Mouse (Mus musculus) liver, embryonic 16.5 days (tissue): ENCODE results near the gene Cavin4. TPM values are rescaled to one million over a fixed set of nuclear protein-coding genes. Genes with fewer than 3 reads are reported as not detected.
"Not testable (repeated sequence)": the region's sequence is repeated elsewhere in the genome, so short reads cannot be mapped to it uniquely, and the experiment has no call there.

Experiments used
- ATAC-seq: fragments of 200-750 bp; cut with Nextera tagmentation; 2 replicates; pipeline ENCODE4 v1.8.0; 2017; ENCODE audit warnings: low read depth, mild to moderate bottlenecking, moderate number of reproducible peaks, moderate library complexity
- H3K27ac ChIP-seq: fragments of 300-500 bp; sonication (generic); 2 replicates; pipeline ENCODE4 v1.5.1; 2014; ENCODE audit warnings: mild to moderate bottlenecking, low read length
- H3K27me3 ChIP-seq: fragments of 300-500 bp; sonication (generic); 2 replicates; pipeline ENCODE4 v1.6.1; 2014; ENCODE audit warnings: low read depth, low read length, mixed read lengths; ENCODE audit not compliant: control insufficient read depth, insufficient read depth
- H3K36me3 ChIP-seq: fragments of 300-500 bp; sonication (generic); 2 replicates; pipeline ENCODE4 v1.6.1; 2014; ENCODE audit warnings: mild to moderate bottlenecking; ENCODE audit not compliant: control insufficient read depth, insufficient read depth
- H3K4me1 ChIP-seq: fragments of 300-500 bp; sonication (generic); 2 replicates; pipeline ENCODE4 v1.6.1; 2014; ENCODE audit warnings: low read depth, low read length, mixed read lengths; ENCODE audit not compliant: control insufficient read depth
- H3K4me2 ChIP-seq: fragments of 300-500 bp; sonication (generic); 2 replicates; pipeline ENCODE4 v1.6.1; 2014; ENCODE audit warnings: low read depth, low read length, mixed read lengths
- H3K4me3 ChIP-seq: fragments of 300-500 bp; sonication (generic); 2 replicates; pipeline ENCODE4 v1.5.1; 2014; ENCODE audit warnings: low read depth, mild to moderate bottlenecking, low read length
- H3K9ac ChIP-seq: fragments of 300-500 bp; sonication (generic); 2 replicates; pipeline ENCODE4 v1.6.1; 2014; ENCODE audit warnings: low read depth, low read length
- H3K9me3 ChIP-seq: fragments of 300-500 bp; sonication (generic); replicated peaks from 2 replicates; pipeline ENCODE4 v1.6.1; 2016; ENCODE audit warnings: low read length; ENCODE audit not compliant: control insufficient read depth
- WGBS: fragments of 180-500 bp; shearing (Covaris S2); extraction: QIAGEN DNeasy Blood & Tissue Kit; methylation state at CpG from one replicate; pipeline ENCODE4 v1.1.7; 2014; ENCODE audit not compliant: insufficient replicate concordance; 5-methylcytosine and 5-hydroxymethylcytosine counted together
- polyA plus RNA-seq: library from polyadenylated mRNA; unstranded; fragments of >200 nt; fragmentation: Nextera tagmentation; extraction: Ambion mirVana; gene quantifications from 2 replicates; pipeline ENCODE4 v1.2.1, GENCODE M21; 2015

Cavin4 gene
- polyA plus RNA-seq, 1 experiment from 2014 or later: 1.0 TPM

DNA sequence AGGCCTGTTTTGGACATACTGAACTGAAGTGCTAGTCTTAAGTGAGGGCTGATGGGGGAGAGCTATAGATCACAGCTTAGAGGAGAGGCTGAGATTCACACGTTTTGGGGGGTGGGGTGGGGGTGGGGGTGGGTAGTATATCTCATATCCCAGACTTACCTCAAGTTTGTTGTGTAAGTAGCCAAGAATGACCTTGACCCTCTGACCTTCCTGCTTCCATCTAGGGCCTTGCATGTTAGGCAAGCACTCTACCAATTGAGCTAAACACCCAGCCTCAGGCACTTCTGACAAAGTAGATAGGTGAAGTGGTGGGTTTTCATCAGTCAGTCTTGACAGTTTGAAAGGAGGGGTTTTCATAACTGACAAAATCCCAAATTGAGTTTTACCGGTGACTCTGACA, 14.5 kb downstream of the Cavin4 start:
- Histone ChIP-seq H3K4me2 (no peak overlapping the region), H3K36me3 (no peaks in the 10 kb centered on the region), H3K27me3 (no peaks in the 10 kb centered on the region), H3K4me1 (no peaks in the 10 kb centered on the region), H3K4me3 (no peak overlapping the region), H3K9ac (no peak overlapping the region), H3K9me3 (no peaks in the 10 kb centered on the region), H3K27ac (no peak overlapping the region)
- no peak for ATAC-seq
- 64% methylated on average over 2 of the region's 2 CpGs for WGBS

DNA sequence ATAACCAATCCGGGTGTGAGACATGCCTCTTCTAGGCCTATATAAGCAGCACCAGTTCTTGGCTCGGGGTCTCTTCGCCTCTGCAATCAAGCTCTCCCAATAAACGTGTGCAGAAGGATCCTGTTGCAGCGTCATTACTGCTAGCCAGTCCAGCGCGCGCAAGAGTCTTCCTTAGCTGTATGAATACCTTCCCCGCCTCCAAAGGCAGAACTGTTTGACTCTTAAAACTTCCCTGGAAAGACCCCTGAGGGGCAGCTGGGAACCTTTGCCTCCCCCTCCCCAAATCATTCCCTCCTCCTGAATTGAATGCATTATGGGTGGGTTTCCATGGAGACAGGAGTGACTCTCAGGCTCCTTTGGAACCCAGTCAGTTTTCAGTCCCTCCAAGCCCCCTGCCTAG, 15.5 kb downstream of the Cavin4 start:
- H3K27me3 ChIP-seq: no peaks in the 10 kb centered on the region
- ATAC-seq: no peak
- H3K9ac ChIP-seq: no peak overlapping the region
- no peak overlapping the region for H3K4me2 ChIP-seq
- no peaks in the 10 kb centered on the region for H3K36me3 ChIP-seq
- no peak overlapping the region for H3K27ac ChIP-seq
- H3K4me3 ChIP-seq: no peak overlapping the region
- H3K9me3 ChIP-seq: no peaks in the 10 kb centered on the region
- no peaks in the 10 kb centered on the region for H3K4me1 ChIP-seq
- 68% methylated on average over 9 of the region's 9 CpGs for whole genome bisulfite sequencing

GRCm38 (mm10) chr4:48679728-48680127, 16.4 kb downstream of the Cavin4 start:
- not testable (repeated sequence) for ATAC-seq, H3K9ac ChIP-seq, H3K27me3 ChIP-seq, H3K4me3 ChIP-seq, H3K9me3 ChIP-seq, H3K4me1 ChIP-seq, H3K36me3 ChIP-seq, H3K4me2 ChIP-seq, H3K27ac ChIP-seq
- WGBS: 65% methylated on average over 4 of the region's 6 CpGs

GRCm38 (mm10) chr4:48680214-48680613, 16.9 kb downstream of the Cavin4 start:
- Histone ChIP-seq H3K27ac (no peak overlapping the region), H3K9me3 (no peaks in the 10 kb centered on the region), H3K4me3 (no peak overlapping the region), H3K9ac (no peak overlapping the region), H3K36me3 (no peaks in the 10 kb centered on the region), H3K4me1 (no peaks in the 10 kb centered on the region), H3K27me3 (no peaks in the 10 kb centered on the region), H3K4me2 (no peak overlapping the region)
- 60% methylated on average over 7 of the region's 7 CpGs for WGBS
- ATAC-seq: no peak

DNA sequence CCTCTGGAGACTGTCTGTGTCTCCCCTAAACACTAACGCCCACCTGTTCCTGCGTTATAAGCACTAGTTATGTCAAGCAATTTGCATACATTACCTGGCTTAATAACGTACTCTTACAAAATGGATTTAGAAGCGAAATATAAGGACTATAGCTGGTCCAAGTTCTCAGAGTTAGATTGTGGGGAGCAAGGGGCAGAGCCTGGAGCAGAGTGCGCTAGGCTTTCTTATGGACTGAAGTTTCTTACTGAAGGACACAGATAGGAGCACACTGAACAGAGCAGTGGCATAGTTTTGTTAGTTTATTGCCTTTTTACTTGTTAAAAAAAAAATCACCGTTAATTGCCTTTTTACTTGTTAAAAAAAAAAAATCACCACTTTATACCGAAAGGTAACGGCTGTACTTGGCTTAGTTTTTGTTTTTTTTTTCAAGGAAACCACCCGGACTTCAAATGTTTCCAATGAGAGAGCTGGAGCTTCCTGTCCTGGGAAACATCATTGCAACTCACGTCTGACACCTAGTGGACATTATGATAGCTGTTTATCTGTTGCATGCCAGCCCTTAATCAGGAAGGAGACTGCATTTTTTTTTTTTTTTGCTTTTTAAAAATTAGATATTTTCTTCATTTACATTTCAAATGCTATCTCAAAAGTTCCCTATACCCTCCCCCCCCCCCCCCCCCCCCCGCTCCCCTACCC, 17.5 kb downstream of the Cavin4 start:
- Histone ChIP-seq H3K9ac (no peak overlapping the region), H3K9me3 (no peaks in the 10 kb centered on the region), H3K4me1 (no peaks in the 10 kb centered on the region), H3K27ac (no peak overlapping the region), H3K4me3 (no peak overlapping the region), H3K4me2 (no peak overlapping the region), H3K27me3 (no peaks in the 10 kb centered on the region), H3K36me3 (no peaks in the 10 kb centered on the region)
- 30% methylated on average over 10 of the region's 11 CpGs for WGBS
- ATAC-seq: no peak

DNA sequence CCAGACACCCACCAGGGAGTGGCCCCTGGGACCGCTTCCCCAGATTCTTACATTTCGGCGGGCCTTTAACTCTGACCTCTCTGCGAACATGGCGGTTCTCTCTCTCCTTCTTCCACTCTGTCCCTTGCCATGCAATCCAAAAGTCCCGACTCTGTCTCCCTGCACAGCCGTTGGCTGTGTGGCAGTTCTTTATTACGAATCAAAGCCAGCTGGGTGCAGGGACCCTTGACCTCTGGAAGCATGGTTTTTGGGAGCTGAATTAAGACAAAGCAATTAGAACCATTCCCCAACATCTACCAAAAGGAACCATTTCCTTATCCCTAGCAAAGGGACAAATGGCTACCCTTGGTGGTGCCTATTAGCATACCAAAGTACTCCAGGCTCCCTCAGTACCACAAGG, 19.8 kb downstream of the Cavin4 start:
- Histone ChIP-seq H3K4me3 (no peak overlapping the region), H3K9me3 (no peaks in the 10 kb centered on the region), H3K4me1 (no peaks in the 10 kb centered on the region), H3K4me2 (no peak overlapping the region), H3K36me3 (no peaks in the 10 kb centered on the region), H3K27ac (no peak overlapping the region), H3K9ac (no peak overlapping the region), H3K27me3 (no peaks in the 10 kb centered on the region)
- WGBS: 78% methylated on average over 8 of the region's 8 CpGs
- no peak for ATAC-seq

DNA sequence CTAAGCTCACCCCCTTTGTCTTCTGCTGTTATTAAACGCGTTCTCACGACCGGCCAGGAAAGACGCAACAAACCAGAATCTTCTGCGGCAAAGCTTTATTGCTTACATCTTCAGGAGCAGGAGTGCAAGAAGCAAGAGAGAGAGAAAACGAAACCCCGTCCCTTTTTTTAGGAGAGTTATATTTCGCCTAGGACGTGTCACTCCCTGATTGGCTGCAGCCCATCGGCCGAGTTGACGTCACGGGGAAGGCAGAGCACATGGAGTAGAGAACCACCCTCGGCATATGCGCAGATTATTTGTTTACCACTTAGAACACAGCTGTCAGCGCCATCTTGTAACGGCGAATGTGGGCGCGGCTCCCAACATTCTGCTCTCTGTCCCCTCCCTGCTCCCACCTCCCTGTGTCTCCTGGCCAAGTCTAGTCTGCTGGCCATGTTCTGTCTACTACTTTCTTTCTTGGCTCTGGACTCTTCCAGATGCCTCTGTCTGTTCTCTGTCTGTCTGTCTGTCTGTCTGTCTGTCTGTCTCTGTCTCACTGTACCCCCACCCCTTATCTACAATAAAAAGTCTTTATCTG, 20.4 kb downstream of the Cavin4 start:
- H3K27me3 ChIP-seq, H3K4me2 ChIP-seq, H3K36me3 ChIP-seq, H3K4me3 ChIP-seq, H3K9me3 ChIP-seq, H3K4me1 ChIP-seq, ATAC-seq, H3K9ac ChIP-seq, H3K27ac ChIP-seq: not testable (repeated sequence)
- WGBS: 79% methylated on average over 15 of the region's 21 CpGs

- no peak overlapping the region for H3K27ac ChIP-seq
- no peak for ATAC-seq
- no peaks in the 10 kb centered on the region for H3K27me3 ChIP-seq
- no peak overlapping the region for H3K4me3 ChIP-seq
- no peaks in the 10 kb centered on the region for H3K36me3 ChIP-seq
- H3K4me1 ChIP-seq: no peaks in the 10 kb centered on the region
- WGBS: 33% methylated on average over 7 of the region's 7 CpGs
- no peak overlapping the region for H3K9ac ChIP-seq
- no peak overlapping the region for H3K4me2 ChIP-seq
- H3K9me3 ChIP-seq: no peaks in the 10 kb centered on the region
Observed at GRCm38 (mm10) chr4:48684593-48685187, 21.4 kb downstream of the Cavin4 start.

GRCm38 (mm10) chr4:48688148-48688547, 24.8 kb downstream of the Cavin4 start:
- H3K36me3 ChIP-seq: no peaks in the 10 kb centered on the region
- 64% methylated on average over 6 of the region's 6 CpGs for WGBS
- no peak for ATAC-seq
- no peaks in the 10 kb centered on the region for H3K9me3 ChIP-seq
- no peak overlapping the region for H3K4me2 ChIP-seq
- H3K4me3 ChIP-seq: no peak overlapping the region
- no peak overlapping the region for H3K27ac ChIP-seq
- no peaks in the 10 kb centered on the region for H3K4me1 ChIP-seq
- no peaks in the 10 kb centered on the region for H3K27me3 ChIP-seq
- no peak overlapping the region for H3K9ac ChIP-seq
